Mouse (Mus musculus): ENCODE measurements around the gene H2afb2.

The H2afb2 gene

GRCm38 (mm10) chrX:116680878-116681277, at the start of gene H2afb2:
Gene H2afb2, plus strand, starts transcription at chrX:116681178.
- H3K36me3 ChIP-seq (ENCODE audit: control insufficient read depth, insufficient read depth, low read length, poor library complexity, severe bottlenecking), result no peaks in the 10 kb centered on the region
- no peak for DNase-seq (ENCODE audit: low read depth, low spot score)

More at GRCm38 (mm10) chrX:116680878-116681277, at the start of gene H2afb2:
- H3K27me3 ChIP-seq (ENCODE audit: control insufficient read depth, insufficient read depth, low read length, poor library complexity, severe bottlenecking), result no peaks in the 10 kb centered on the region

Measured in splenic B cell, adult 2 months (primary cell).